Mouse (Mus musculus) megakaryocyte progenitor cell, adult 5-6 weeks (primary cell): Measurements from ENCODE around the gene Slc17a9. TPM values are rescaled to one million over a fixed set of nuclear protein-coding genes. Genes with fewer than 3 reads are reported as not detected.

Experiments
- ATAC-seq: replicated peaks from 2 replicates; pipeline ENCODE4 v1.8.0; 2016; ENCODE audit warnings: mild to moderate bottlenecking, moderate TSS enrichment, inconsistent platforms; ENCODE audit not compliant: poor library complexity
- total RNA-seq, 2 experiments: library from RNA; stranded (forward) in 1 of 2; stranded (reverse) in 1 of 2; fragments of 157-497, 149-512 nt in 1 of 2; fragments of 200-1000 nt in 1 of 2; gene quantifications; 2 replicates each; pipeline versions ENCODE4 v1.2.3 to v1.2.4; 2015 to 2017

Gene Slc17a9
- total RNA-seq, 2 experiments from 2014 or later = 8.4 to 17.4 TPM

DNA sequence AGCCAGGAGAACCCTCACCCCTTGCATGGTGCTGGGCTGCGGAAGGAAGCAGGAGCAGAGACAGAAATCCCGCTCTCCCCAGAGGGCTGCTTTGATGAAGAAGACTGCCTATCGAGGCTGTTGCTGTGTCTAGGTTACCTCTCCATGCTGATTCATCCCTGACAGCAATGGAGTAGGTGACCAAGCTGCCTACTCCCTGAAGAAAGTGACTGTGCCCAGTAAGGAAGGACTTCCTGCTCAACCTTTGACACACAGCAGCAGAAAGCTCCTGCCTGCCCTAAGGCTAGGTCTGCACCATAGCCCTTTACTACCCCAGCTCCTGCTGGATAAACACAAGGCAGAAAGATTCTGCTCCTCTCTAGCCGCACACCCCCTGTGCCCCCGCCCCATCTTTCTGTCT, 23.8 kb downstream of the Slc17a9 start:
- no peak for ATAC-seq

- ATAC-seq = no peak
Measured at GRCm38 (mm10) chr2:180754976-180755688, 30.1 kb downstream of the Slc17a9 start.

- peak; percentile 76 for ATAC-seq
Measured at GRCm38 (mm10) chr2:180755896-180756295, 30.8 kb downstream of the Slc17a9 start.

DNA sequence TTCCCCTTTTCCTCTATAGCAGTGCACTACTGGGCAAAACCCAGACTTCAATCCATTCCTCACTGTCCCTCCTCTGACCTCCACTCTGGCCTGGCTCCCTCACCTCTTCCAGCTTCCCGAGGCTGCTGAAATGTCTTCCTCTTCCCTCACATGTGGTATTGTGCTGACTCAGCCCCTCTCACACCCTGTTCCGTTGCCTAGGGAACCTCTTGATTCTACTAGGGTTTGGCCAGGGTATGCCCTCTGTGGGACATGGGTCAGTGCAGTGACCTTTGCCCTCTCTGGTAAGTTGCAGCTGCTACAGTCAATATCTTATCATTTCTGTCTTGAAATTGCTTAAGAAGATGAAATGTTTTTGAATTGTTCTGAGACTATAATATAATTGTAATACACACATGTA, 31.7 kb downstream of the Slc17a9 start:
- ATAC-seq = no peak

- ATAC-seq = no peak
Measured at GRCm38 (mm10) chr2:180758513-180759263, 33.6 kb downstream of the Slc17a9 start.

- ATAC-seq = no peak
Measured at GRCm38 (mm10) chr2:180764986-180765385, 39.9 kb downstream of the Slc17a9 start.

GRCm38 (mm10) chr2:180765713-180766112, 40.6 kb downstream of the Slc17a9 start:
- no peak for ATAC-seq

DNA sequence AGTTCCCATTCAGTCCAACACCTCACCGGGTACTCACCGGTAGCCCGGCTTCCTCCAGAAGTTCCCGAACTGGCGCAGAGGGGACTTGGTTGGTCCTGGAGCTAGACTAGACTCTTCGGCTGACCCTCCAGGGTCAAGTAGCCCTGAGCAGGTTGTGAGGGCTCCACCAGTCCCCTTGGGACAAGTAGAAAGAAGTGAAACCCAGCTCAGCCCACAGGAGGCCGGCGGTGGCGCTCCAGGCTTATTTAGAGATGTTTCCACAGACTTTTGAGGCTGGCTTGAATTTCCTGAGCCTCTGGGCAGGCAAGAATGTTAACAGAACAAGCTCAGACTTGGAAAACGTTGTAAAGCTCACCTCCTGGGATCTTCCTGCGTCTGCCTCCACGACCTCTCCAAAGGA, 50.2 kb downstream of the Slc17a9 start:
- no peak for ATAC-seq

GRCm38 (mm10) chr2:180775641-180776040, 50.6 kb downstream of the Slc17a9 start:
- ATAC-seq = no peak

DNA sequence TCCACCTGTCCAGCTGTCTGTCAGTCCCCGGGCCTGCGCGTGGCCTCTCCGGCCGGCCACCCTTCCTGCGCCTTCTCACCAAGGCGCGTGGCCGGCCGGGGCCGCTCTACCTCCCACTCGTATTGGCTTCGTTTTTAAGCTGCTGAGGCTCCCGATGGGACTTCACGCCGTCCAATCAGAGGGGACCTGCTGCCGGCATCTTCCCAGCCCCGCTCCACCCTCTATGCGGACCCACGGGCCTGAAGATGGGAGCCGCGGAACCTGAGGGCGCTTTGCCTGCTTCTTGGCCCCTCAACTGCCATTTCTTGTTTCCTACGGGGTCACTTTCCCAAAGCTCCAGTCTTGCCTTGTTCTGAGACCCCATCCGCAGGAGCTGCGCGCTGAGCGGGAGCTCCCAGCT, 51.7 kb downstream of the Slc17a9 start, which contains the start of gene Bhlhe23:
TSS of gene Bhlhe23 (minus strand) at position 108 of the 400 bp plus-strand sequence.
- no peak for ATAC-seq

GRCm38 (mm10) chr2:180779226-180780104, 54.4 kb downstream of the Slc17a9 start:
- peak; percentile 95 for ATAC-seq

GRCm38 (mm10) chr2:180780282-180780681, 55.2 kb downstream of the Slc17a9 start:
- no peak for ATAC-seq

DNA sequence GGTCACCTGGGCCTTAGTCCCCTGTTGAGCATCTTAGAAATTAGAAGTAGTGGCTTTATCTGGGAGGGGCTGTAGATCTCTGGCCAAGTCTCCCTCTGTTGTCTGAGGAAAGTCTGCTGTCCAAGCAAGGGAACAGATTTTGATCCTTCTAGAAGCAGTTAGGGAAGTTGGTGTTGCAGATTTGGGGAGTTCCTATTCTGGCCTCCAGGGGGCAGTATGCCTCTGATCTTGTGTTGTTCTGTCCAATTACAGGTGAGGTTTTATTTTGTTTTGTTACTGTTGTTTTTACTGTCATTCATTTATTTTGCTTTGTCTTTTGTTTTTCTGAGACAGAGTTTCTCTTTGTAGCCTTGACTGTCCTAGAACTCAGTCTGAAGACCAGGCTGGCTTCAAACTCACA, 61.7 kb downstream of the Slc17a9 start:
- ATAC-seq = peak; percentile 77

DNA sequence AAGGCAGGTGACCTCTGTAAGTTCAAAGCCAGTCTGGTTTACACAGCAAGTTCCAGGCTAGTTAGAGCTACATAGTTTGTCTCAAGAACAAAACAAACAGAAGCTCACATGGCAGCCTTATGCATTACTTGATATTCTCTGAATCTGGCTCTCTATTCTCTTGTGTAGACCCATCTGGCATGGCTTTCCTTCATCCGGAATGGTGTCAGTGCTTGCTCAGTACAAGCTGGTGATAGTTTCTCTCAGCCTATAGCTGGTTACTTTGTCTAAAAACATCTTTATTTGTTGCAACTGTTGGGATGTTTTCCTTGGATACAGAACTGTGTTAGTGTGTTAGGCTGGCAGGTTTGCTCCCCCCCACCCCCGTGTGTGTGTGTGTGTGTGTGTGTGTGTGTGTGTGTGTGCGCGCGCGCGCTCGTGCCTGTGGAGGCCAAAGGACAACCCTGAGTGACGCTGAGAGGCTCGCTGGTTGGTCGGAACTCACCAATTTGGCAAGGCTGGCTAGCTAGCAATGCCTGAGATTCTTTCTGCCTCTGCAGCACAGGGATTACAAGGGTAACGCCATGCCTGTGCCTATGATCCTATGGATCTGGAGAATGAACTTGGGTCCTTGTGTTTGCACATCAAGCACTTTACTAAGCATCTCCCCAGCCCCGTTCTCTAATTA, 62.6 kb downstream of the Slc17a9 start:
- ATAC-seq = no peak

DNA sequence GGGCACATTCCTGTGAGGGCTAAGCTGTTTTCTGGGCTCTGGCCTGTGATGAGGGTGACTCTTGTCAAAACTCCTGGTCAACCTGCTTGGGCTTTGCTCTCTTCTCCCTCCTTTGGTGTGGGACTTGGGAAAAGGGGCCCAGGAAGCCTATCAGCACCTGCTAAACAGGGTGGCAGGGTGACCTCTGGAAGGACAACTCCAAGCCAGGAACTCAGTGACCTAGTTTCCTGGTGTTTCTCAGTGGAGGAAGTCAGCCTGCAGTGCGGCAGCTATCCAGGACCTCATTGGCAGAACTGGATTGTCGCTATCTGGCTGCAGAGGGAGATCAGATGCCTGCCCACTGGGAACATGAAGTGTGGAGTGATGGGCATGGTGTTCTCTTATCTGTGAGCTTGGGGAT, 63.3 kb downstream of the Slc17a9 start:
- no peak for ATAC-seq

GRCm38 (mm10) chr2:180788843-180789242, 63.8 kb downstream of the Slc17a9 start:
- ATAC-seq = no peak

- ATAC-seq = peak; percentile 78
Measured at GRCm38 (mm10) chr2:180791674-180792073, 66.6 kb downstream of the Slc17a9 start.
